Mouse (Mus musculus): ENCODE data around the gene Pin4.
"Not testable (repeated sequence)": the region's sequence is repeated elsewhere in the genome, so short reads cannot be mapped to it uniquely, and the experiment has no call there.

The Pin4 gene

GRCm38 (mm10) chrX:102119042-102119864 is at the start of gene Pin4:
Gene Pin4, plus strand, starts transcription at chrX:102119447.
- DNase-seq (ENCODE audit: low spot score) = peak; percentile 79

GRCm38 (mm10) chrX:102070591-102071471 is 48.4 kb upstream of the Pin4 start, which contains the start of gene Rtl5:
Gene Rtl5, minus strand, starts transcription at chrX:102071304.
- peak; percentile 37 for DNase-seq (ENCODE audit: low spot score)

GRCm38 (mm10) chrX:102071517-102071916 is 47.7 kb upstream of the Pin4 start:
- DNase-seq (ENCODE audit: low spot score) = no peak

GRCm38 (mm10) chrX:102073605-102074325 is 45.5 kb upstream of the Pin4 start:
- no peak for DNase-seq (ENCODE audit: low spot score)

GRCm38 (mm10) chrX:102074435-102074834 is 44.8 kb upstream of the Pin4 start:
- DNase-seq (ENCODE audit: low spot score) = no peak

GRCm38 (mm10) chrX:102075158-102075557 is 44.1 kb upstream of the Pin4 start:
- no peak for DNase-seq (ENCODE audit: low spot score)

GRCm38 (mm10) chrX:102076886-102077765 is 42.1 kb upstream of the Pin4 start:
- no peak for DNase-seq (ENCODE audit: low spot score)

GRCm38 (mm10) chrX:102081076-102081475 is 38.2 kb upstream of the Pin4 start:
- no peak for DNase-seq (ENCODE audit: low spot score)

GRCm38 (mm10) chrX:102081573-102082279 is 37.5 kb upstream of the Pin4 start:
- no peak for DNase-seq (ENCODE audit: low spot score)

- no peak for DNase-seq (ENCODE audit: low spot score)
These were observed 36.9 kb upstream of the Pin4 start for GRCm38 (mm10) chrX:102082340-102082739.

GRCm38 (mm10) chrX:102085798-102086443 is 33.3 kb upstream of the Pin4 start:
- no peak for DNase-seq (ENCODE audit: low spot score)

- no peak for DNase-seq (ENCODE audit: low spot score)
These were observed 28.6 kb upstream of the Pin4 start for GRCm38 (mm10) chrX:102090605-102091004.

- DNase-seq (ENCODE audit: low spot score) = no peak
These were observed 24.8 kb upstream of the Pin4 start for GRCm38 (mm10) chrX:102094381-102094904.

GRCm38 (mm10) chrX:102101886-102102285 is 17.4 kb upstream of the Pin4 start:
- no peak for DNase-seq (ENCODE audit: low spot score)

- not testable (repeated sequence) for DNase-seq (ENCODE audit: low spot score)
These were observed 15.4 kb upstream of the Pin4 start for GRCm38 (mm10) chrX:102103830-102104229.

GRCm38 (mm10) chrX:102109349-102109748 is 9.9 kb upstream of the Pin4 start:
- DNase-seq (ENCODE audit: low spot score) = not testable (repeated sequence)

- no peak for DNase-seq (ENCODE audit: low spot score)
These were observed 3.6 kb upstream of the Pin4 start for GRCm38 (mm10) chrX:102115676-102116075.

- no peak for DNase-seq (ENCODE audit: low spot score)
These were observed 2.1 kb downstream of the Pin4 start for GRCm38 (mm10) chrX:102121321-102121720.

GRCm38 (mm10) chrX:102141157-102141556 is 21.9 kb downstream of the Pin4 start:
- DNase-seq (ENCODE audit: low spot score) = no peak

Measured in ovary, postnatal 14 days (tissue).